Mouse (Mus musculus): Measurements from ENCODE around the gene Mfsd12. TPM values are rescaled to one million over a fixed set of nuclear protein-coding genes. Genes with fewer than 3 reads are reported as not detected.

The Mfsd12 gene
- polyA plus RNA-seq, 1 experiment from 2014 or later = 12.9 TPM

GRCm38 (mm10) chr10:81334324-81334723 is 23.0 kb upstream of the Mfsd12 start:
- Histone ChIP-seq H3K27me3 (ENCODE audit: insufficient read depth, poor library complexity, severe bottlenecking) (peaks cover 77% of the 10 kb centered on the region), H3K4me3 (no peak overlapping the region; the same call in 1 of the 2 replicates), H3K36me3 (no peaks in the 10 kb centered on the region), H3K4me1 (replicated peaks) (peaks cover 56% of the 10 kb centered on the region), H3K27ac (peak overlapping the region; percentile 83; the same call in 1 of the 2 replicates), H3K9me3 (no peaks in the 10 kb centered on the region)
- 53% methylated on average over 11 of the region's 11 CpGs for WGBS
- no peak for DNase-seq (ENCODE audit: low spot score)

- peak; percentile 61 for DNase-seq (ENCODE audit: low spot score)
- H3K27me3 ChIP-seq (ENCODE audit: insufficient read depth, poor library complexity, severe bottlenecking) = peaks cover 85% of the 10 kb centered on the region
- 33% methylated on average over 19 of the region's 19 CpGs for WGBS
Measured at GRCm38 (mm10) chr10:81335393-81336340, 21.6 kb upstream of the Mfsd12 start.

GRCm38 (mm10) chr10:81336558-81336957 is 20.7 kb upstream of the Mfsd12 start:
- peaks cover 61% of the 10 kb centered on the region for H3K4me1 ChIP-seq (replicated peaks)
- 93% methylated on average over 4 of the region's 4 CpGs for WGBS
- no peaks in the 10 kb centered on the region for H3K36me3 ChIP-seq
- peaks cover 86% of the 10 kb centered on the region for H3K27me3 ChIP-seq (ENCODE audit: insufficient read depth, poor library complexity, severe bottlenecking)
- no peaks in the 10 kb centered on the region for H3K9me3 ChIP-seq
- no peak for DNase-seq (ENCODE audit: low spot score)
- peak overlapping the region; percentile 83; the same call in 1 of the 2 replicates for H3K27ac ChIP-seq
- H3K4me3 ChIP-seq = no peak overlapping the region

More at GRCm38 (mm10) chr10:81335393-81336340, 21.6 kb upstream of the Mfsd12 start:
- Histone ChIP-seq H3K4me3 (peak overlapping the region; percentile 27), H3K36me3 (no peaks in the 10 kb centered on the region), H3K4me1 (replicated peaks) (peaks cover 52% of the 10 kb centered on the region), H3K27ac (peak overlapping the region; percentile 83), H3K9me3 (no peaks in the 10 kb centered on the region)

GRCm38 (mm10) chr10:81340551-81341332 is 16.5 kb upstream of the Mfsd12 start:
- H3K9me3 ChIP-seq = no peaks in the 10 kb centered on the region
- peaks cover 89% of the 10 kb centered on the region for H3K27me3 ChIP-seq (ENCODE audit: insufficient read depth, poor library complexity, severe bottlenecking)
- H3K4me3 ChIP-seq = 0 out of 2 replicates have a peak overlapping the region, but pooled peaks have one; percentile 5
- peaks cover 42% of the 10 kb centered on the region for H3K4me1 ChIP-seq (replicated peaks)
- H3K36me3 ChIP-seq = peaks cover 8% of the 10 kb centered on the region
- 35% methylated on average over 17 of the region's 17 CpGs for WGBS
- DNase-seq (ENCODE audit: low spot score) = no peak
- H3K27ac ChIP-seq = no peak overlapping the region

- 0 out of 2 replicates have a peak overlapping the region, but pooled peaks have one; percentile 5 for H3K4me3 ChIP-seq
- H3K9me3 ChIP-seq = no peaks in the 10 kb centered on the region
- H3K4me1 ChIP-seq (replicated peaks) = peaks cover 41% of the 10 kb centered on the region
- peak; percentile 74 for DNase-seq (ENCODE audit: low spot score)
- peaks cover 15% of the 10 kb centered on the region for H3K36me3 ChIP-seq
- 32% methylated on average over 16 of the region's 16 CpGs for WGBS
- H3K27me3 ChIP-seq (ENCODE audit: insufficient read depth, poor library complexity, severe bottlenecking) = peaks cover 91% of the 10 kb centered on the region
- H3K27ac ChIP-seq = no peak overlapping the region
Measured at GRCm38 (mm10) chr10:81341333-81341949, 15.8 kb upstream of the Mfsd12 start.

GRCm38 (mm10) chr10:81342686-81343505 is 14.4 kb upstream of the Mfsd12 start, which contains the start of gene Gipc3:
TSS of gene Gipc3 (minus strand) at chr10:81343266.
- DNase-seq (ENCODE audit: low spot score) = no peak
- Histone ChIP-seq H3K9me3 (no peaks in the 10 kb centered on the region), H3K4me3 (peak within 1 kb of the TSS; percentile 56), H3K36me3 (peaks cover 26% of the 10 kb centered on the region), H3K27ac (peak within 1 kb of the TSS; percentile 66; the same call in 1 of the 2 replicates), H3K27me3 (ENCODE audit: insufficient read depth, poor library complexity, severe bottlenecking) (peaks cover 91% of the 10 kb centered on the region), H3K4me1 (replicated peaks) (peaks cover 49% of the 10 kb centered on the region)
- WGBS = 8% methylated on average over 58 of the region's 67 CpGs

GRCm38 (mm10) chr10:81344421-81345161 is 12.7 kb upstream of the Mfsd12 start:
- Histone ChIP-seq H3K4me1 (replicated peaks) (peaks cover 61% of the 10 kb centered on the region), H3K36me3 (peaks cover 38% of the 10 kb centered on the region), H3K27me3 (ENCODE audit: insufficient read depth, poor library complexity, severe bottlenecking) (peaks cover 93% of the 10 kb centered on the region), H3K9me3 (no peaks in the 10 kb centered on the region), H3K4me3 (no peak overlapping the region), H3K27ac (no peak overlapping the region)
- no peak for DNase-seq (ENCODE audit: low spot score)
- 55% methylated on average over 8 of the region's 8 CpGs for WGBS

GRCm38 (mm10) chr10:81345162-81345534 is 12.1 kb upstream of the Mfsd12 start:
- Histone ChIP-seq H3K9me3 (no peaks in the 10 kb centered on the region), H3K27me3 (ENCODE audit: insufficient read depth, poor library complexity, severe bottlenecking) (peaks cover 90% of the 10 kb centered on the region), H3K27ac (no peak overlapping the region), H3K4me3 (no peak overlapping the region), H3K36me3 (peaks cover 38% of the 10 kb centered on the region), H3K4me1 (replicated peaks) (peaks cover 63% of the 10 kb centered on the region)
- no peak for DNase-seq (ENCODE audit: low spot score)
- 86% methylated on average over 4 of the region's 4 CpGs for WGBS

- Histone ChIP-seq H3K27ac (peak overlapping the region; percentile 17; the same call in 1 of the 2 replicates), H3K9me3 (no peaks in the 10 kb centered on the region), H3K4me3 (peak overlapping the region; percentile 46), H3K4me1 (replicated peaks) (peaks cover 56% of the 10 kb centered on the region), H3K36me3 (peaks cover 38% of the 10 kb centered on the region), H3K27me3 (ENCODE audit: insufficient read depth, poor library complexity, severe bottlenecking) (peaks cover 75% of the 10 kb centered on the region)
- 6% methylated on average over 55 of the region's 55 CpGs for WGBS
- peak; percentile 73 for DNase-seq (ENCODE audit: low spot score)
Measured at GRCm38 (mm10) chr10:81346453-81347067, 10.7 kb upstream of the Mfsd12 start.

GRCm38 (mm10) chr10:81349146-81349545 is 8.1 kb upstream of the Mfsd12 start:
- H3K36me3 ChIP-seq = peaks cover 38% of the 10 kb centered on the region
- H3K4me3 ChIP-seq = peak overlapping the region; percentile 92
- peak overlapping the region; percentile 89 for H3K27ac ChIP-seq
- H3K4me1 ChIP-seq (replicated peaks) = peaks cover 47% of the 10 kb centered on the region
- H3K27me3 ChIP-seq (ENCODE audit: insufficient read depth, poor library complexity, severe bottlenecking) = peaks cover 50% of the 10 kb centered on the region
- peak; percentile 47 for DNase-seq (ENCODE audit: low spot score)
- H3K9me3 ChIP-seq = no peaks in the 10 kb centered on the region
- WGBS = 4% methylated on average over 12 of the region's 12 CpGs

- peak overlapping the region; percentile 92 for H3K4me3 ChIP-seq
- peaks cover 42% of the 10 kb centered on the region for H3K27me3 ChIP-seq (ENCODE audit: insufficient read depth, poor library complexity, severe bottlenecking)
- DNase-seq (ENCODE audit: low spot score) = no peak
- H3K9me3 ChIP-seq = no peaks in the 10 kb centered on the region
- peak overlapping the region; percentile 89 for H3K27ac ChIP-seq
- H3K4me1 ChIP-seq (replicated peaks) = peaks cover 55% of the 10 kb centered on the region
- under 1% methylated on average over 29 of the region's 29 CpGs for WGBS
- peaks cover 38% of the 10 kb centered on the region for H3K36me3 ChIP-seq
Measured at GRCm38 (mm10) chr10:81349961-81350350, 7.3 kb upstream of the Mfsd12 start.
